Mouse (Mus musculus): ENCODE measurements around the gene Cnnm4. TPM values are rescaled to one million over a fixed set of nuclear protein-coding genes. Genes with fewer than 3 reads are reported as not detected.

Cnnm4 gene
- polyA plus RNA-seq, 1 experiment: 14.3 TPM

- Histone ChIP-seq H3K4me1 (ENCODE audit: control insufficient read depth, insufficient read depth, low read length) (peaks cover 3% of the 10 kb centered on the region; the same call in 1 of the 2 replicates), H3K4me3 (ENCODE audit: insufficient read depth, low read depth, low read length) (peak overlapping the region; percentile 4; the same call in 1 of the 2 replicates), H3K27ac (ENCODE audit: insufficient read depth, low read depth, low read length) (peak overlapping the region; percentile 36), H3K27me3 (replicated peaks; ENCODE audit: control insufficient read depth, insufficient read depth, low read length) (no peaks in the 10 kb centered on the region), H3K36me3 (ENCODE audit: control insufficient read depth, insufficient read depth, low read length) (no peaks in the 10 kb centered on the region)
- TF ChIP-seq CTCF (conservative IDR thresholded peaks at IDR 0.05; ENCODE audit: insufficient read depth, insufficient read length, low read depth, low read length) (no peak), POLR2A (IDR thresholded peaks at IDR 0.05; ENCODE audit: low read depth, low read length) (no peak)
- peak; percentile 78 for DNase-seq
- WGBS: 57% methylated on average over 21 of the region's 21 CpGs
Observed at GRCm38 (mm10) chr1:36554633-36555399, 83.4 kb downstream of the Cnnm4 start.

GRCm38 (mm10) chr1:36555798-36556395 lies 84.5 kb downstream of the Cnnm4 start:
- peaks cover 3% of the 10 kb centered on the region; the same call in 1 of the 2 replicates for H3K4me1 ChIP-seq (ENCODE audit: control insufficient read depth, insufficient read depth, low read length)
- H3K27ac ChIP-seq (ENCODE audit: insufficient read depth, low read depth, low read length): peak overlapping the region; percentile 57
- no peaks in the 10 kb centered on the region for H3K36me3 ChIP-seq (ENCODE audit: control insufficient read depth, insufficient read depth, low read length)
- 39% methylated on average over 8 of the region's 8 CpGs for WGBS
- H3K27me3 ChIP-seq (replicated peaks; ENCODE audit: control insufficient read depth, insufficient read depth, low read length): no peaks in the 10 kb centered on the region
- TF ChIP-seq CTCF (conservative IDR thresholded peaks at IDR 0.05; ENCODE audit: insufficient read depth, insufficient read length, low read depth, low read length) (no peak), POLR2A (IDR thresholded peaks at IDR 0.05; ENCODE audit: low read depth, low read length) (no peak)
- H3K4me3 ChIP-seq (ENCODE audit: insufficient read depth, low read depth, low read length): peak overlapping the region; percentile 75
- DNase-seq: peak; percentile 32

- H3K4me3 ChIP-seq (ENCODE audit: insufficient read depth, low read depth, low read length): peak overlapping the region; percentile 75
- TF ChIP-seq POLR2A (IDR thresholded peaks at IDR 0.05; ENCODE audit: low read depth, low read length) (peak; percentile 71), CTCF (conservative IDR thresholded peaks at IDR 0.05; ENCODE audit: insufficient read depth, insufficient read length, low read depth, low read length) (peak; percentile 52)
- H3K27ac ChIP-seq (ENCODE audit: insufficient read depth, low read depth, low read length): peak overlapping the region; percentile 86
- H3K27me3 ChIP-seq (replicated peaks; ENCODE audit: control insufficient read depth, insufficient read depth, low read length): no peaks in the 10 kb centered on the region
- under 1% methylated on average over 52 of the region's 52 CpGs for WGBS
- DNase-seq: peak; percentile 93
- H3K4me1 ChIP-seq (ENCODE audit: control insufficient read depth, insufficient read depth, low read length): peaks cover 3% of the 10 kb centered on the region; the same call in 1 of the 2 replicates
- H3K36me3 ChIP-seq (ENCODE audit: control insufficient read depth, insufficient read depth, low read length): no peaks in the 10 kb centered on the region
Observed at GRCm38 (mm10) chr1:36556553-36557456, 85.4 kb downstream of the Cnnm4 start.

GRCm38 (mm10) chr1:36557457-36558011 lies 86.1 kb downstream of the Cnnm4 start:
- WGBS: under 1% methylated on average over 48 of the region's 48 CpGs
- peaks cover 3% of the 10 kb centered on the region; the same call in 1 of the 2 replicates for H3K4me1 ChIP-seq (ENCODE audit: control insufficient read depth, insufficient read depth, low read length)
- peak; percentile 88 for DNase-seq

More at GRCm38 (mm10) chr1:36557457-36558011, 86.1 kb downstream of the Cnnm4 start:
- Histone ChIP-seq H3K27ac (ENCODE audit: insufficient read depth, low read depth, low read length) (peak overlapping the region; percentile 86), H3K27me3 (replicated peaks; ENCODE audit: control insufficient read depth, insufficient read depth, low read length) (no peaks in the 10 kb centered on the region), H3K4me3 (ENCODE audit: insufficient read depth, low read depth, low read length) (peak overlapping the region; percentile 75), H3K36me3 (ENCODE audit: control insufficient read depth, insufficient read depth, low read length) (no peaks in the 10 kb centered on the region)
- TF ChIP-seq CTCF (conservative IDR thresholded peaks at IDR 0.05; ENCODE audit: insufficient read depth, insufficient read length, low read depth, low read length) (no peak), POLR2A (IDR thresholded peaks at IDR 0.05; ENCODE audit: low read depth, low read length) (peak; percentile 11)

Other genes starting within 250 kb of the Cnnm4 start
- 12.6 and 15.3 TPM in 2 replicates for gene Uggt1, start 226.9 kb upstream of the Cnnm4 start, polyA plus RNA-seq (2012; rRNA removed)
- 7.4 and 9.9 TPM in 2 replicates for gene Neurl3, start 196.9 kb upstream of the Cnnm4 start, polyA plus RNA-seq (2012; rRNA removed)
- gene Arid5a, start 163.9 kb upstream of the Cnnm4 start, polyA plus RNA-seq (2012; rRNA removed): 3.3 and 4.5 TPM in 2 replicates
- 63.8 and 83.5 TPM in 2 replicates for gene Kansl3, start 102.4 kb upstream of the Cnnm4 start, polyA plus RNA-seq (2012; rRNA removed)
- gene Fer1l5, start 99.3 kb upstream of the Cnnm4 start, polyA plus RNA-seq (2012; rRNA removed): 0.06 and 0.08 TPM in 2 replicates
- gene Lman2l, start 26.3 kb upstream of the Cnnm4 start, polyA plus RNA-seq (2012; rRNA removed): 26.0 and 28.7 TPM in 2 replicates
- gene Cnnm3, start 40.2 kb downstream of the Cnnm4 start, polyA plus RNA-seq (2012; rRNA removed): 19.8 and 29.5 TPM in 2 replicates
- gene Ankrd23, start 65.3 kb downstream of the Cnnm4 start, polyA plus RNA-seq (2012; rRNA removed): 11.8 and 37.9 TPM in 2 replicates
- gene Gm42417, start 67.8 kb downstream of the Cnnm4 start, polyA plus RNA-seq (2012; rRNA removed): not detected in 2 replicates
- 16.8 and 22.6 TPM in 2 replicates for gene Ankrd39, start 75.8 kb downstream of the Cnnm4 start, polyA plus RNA-seq (2012; rRNA removed)
- gene Sema4c, start 86.7 kb downstream of the Cnnm4 start, polyA plus RNA-seq (2012; rRNA removed): 8.0 and 9.1 TPM in 2 replicates
- 0.35 and 1.1 TPM in 2 replicates for gene Fam178b, start 211.6 kb downstream of the Cnnm4 start, polyA plus RNA-seq (2012; rRNA removed)
- 1,291 and 1,565 TPM in 2 replicates for gene Cox5b, start 219.8 kb downstream of the Cnnm4 start, polyA plus RNA-seq (2012; rRNA removed)
- gene 4933424G06Rik, start 238.5 kb downstream of the Cnnm4 start, polyA plus RNA-seq (2012; rRNA removed): not detected in 2 replicates
- gene Actr1b, start 242.8 kb downstream of the Cnnm4 start, polyA plus RNA-seq (2012; rRNA removed): 130 and 141 TPM in 2 replicates